Mouse (Mus musculus): ENCODE measurements around the gene Dpy19l3. TPM values are rescaled to one million over a fixed set of nuclear protein-coding genes. Genes with fewer than 3 reads are reported as not detected.

The Dpy19l3 gene
- polyA plus RNA-seq (2012; rRNA removed; ENCODE audit: low replicate concordance) = 3.7 and 6.6 TPM in 2 replicates

DNA sequence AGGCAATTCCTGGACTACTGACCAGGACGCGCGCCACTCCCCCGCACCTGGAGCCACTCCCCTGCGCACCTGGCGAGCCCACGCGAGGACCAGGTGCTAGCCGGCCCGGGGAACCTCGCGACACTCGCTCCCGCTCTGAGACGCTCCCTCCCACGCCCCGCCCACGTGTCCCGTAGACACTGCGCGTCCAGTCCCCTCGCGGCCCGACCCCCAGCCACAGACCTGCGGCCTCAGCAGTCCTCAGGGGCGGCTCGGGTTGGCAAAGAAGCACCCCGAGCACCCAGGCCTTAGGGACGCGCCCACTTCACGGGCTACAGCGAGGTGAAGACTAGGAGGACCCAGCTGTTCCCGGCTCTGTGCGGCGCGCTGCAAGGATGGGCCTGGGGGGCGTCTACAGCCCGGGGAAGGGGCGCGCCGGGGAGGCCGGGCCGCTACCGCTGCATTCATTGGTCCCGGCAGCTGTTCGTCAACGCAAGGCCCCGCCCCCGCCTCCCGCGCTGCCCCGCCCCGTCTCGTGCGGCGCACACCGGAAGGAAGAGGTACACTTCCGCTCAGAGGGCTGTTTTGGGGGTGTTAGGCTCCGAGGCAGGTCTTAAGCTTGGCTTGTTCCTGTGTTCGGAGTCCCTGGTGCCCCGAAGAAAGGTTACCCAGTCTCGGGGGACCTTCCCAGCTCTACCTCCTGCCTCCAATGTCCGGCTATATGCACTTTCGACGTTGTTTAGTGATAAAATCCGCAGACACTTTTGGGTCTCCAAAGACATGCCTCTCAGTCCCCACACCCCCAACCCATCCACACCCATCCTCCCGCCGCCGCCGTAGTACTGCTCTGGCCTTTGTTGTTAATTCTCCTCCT, at the start of gene Dpy19l3:
Dpy19l3 (minus strand) TSS at position 422 of the 853 bp plus-strand sequence.

DNA sequence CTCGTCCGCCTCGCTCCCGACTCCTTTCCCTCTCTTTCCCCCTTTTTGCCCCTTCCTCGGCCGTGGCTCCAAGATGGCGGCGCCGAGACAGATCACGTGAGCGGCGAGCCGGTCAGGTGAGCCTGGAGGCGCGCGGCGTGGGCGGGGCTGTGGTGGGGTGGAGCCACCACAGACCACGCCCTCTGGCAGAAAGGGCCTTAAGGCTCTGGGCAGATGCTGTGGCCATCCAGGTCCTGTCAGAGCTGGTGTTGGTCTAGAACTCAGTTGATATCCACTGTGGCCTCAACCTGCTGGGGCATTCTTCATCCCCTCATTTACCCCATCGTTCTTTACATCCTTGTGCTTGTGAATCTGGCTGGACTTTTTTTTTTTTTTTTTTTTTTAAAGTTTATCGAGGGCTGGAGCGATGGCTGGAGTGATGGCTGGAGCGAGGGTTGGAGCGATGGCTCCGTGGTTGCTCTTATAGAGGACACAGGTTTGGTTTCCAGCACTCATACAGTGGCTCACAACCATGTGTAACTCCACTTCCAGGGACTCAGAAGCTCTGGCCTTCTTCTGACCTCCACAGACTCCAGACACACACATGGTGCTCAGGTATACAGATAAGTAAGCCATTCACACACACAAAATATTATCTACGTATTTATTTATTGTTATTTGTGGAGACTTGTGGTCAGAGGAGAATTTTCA, 48.8 kb upstream of the Dpy19l3 start, which contains the start of gene Zfp507:
Zfp507 (minus strand) TSS at position 98 of the 690 bp plus-strand sequence.

DNA sequence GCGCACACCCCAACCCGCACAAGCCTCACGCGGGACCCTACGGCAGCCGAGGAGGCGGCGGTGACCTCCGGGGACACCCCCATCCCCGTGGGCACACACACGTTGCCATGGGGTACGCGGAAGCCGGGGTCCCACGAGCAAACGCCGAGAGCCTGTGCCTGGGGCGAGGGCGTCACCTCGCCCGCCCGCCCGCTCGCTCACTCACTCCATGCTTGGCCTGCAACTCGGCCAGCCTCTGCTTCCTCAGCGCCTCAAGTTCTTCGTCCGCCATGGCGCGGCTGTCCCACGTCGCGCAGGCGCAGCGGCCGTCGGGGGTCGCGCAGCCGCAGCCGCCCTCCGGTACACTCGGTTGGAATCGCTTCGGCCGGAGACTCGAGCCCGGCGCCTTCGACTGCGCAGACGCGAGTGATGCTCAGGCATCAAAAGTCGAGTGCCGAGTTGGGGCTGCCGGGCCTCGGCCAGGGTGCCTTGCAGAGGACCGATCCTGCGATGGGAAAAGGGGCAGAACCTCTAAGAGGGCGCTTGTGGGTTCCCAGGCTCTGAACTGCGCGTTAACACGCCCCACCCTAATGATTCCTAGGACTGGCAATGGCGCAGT, 107.1 kb downstream of the Dpy19l3 start, which contains the start of gene Pdcd5:
Pdcd5 (minus strand) TSS at position 421 of the 598 bp plus-strand sequence.

Other genes starting within 250 kb of the Dpy19l3 start
- 0.24 TPM in 1 of 2 replicates, not detected in the other for gene Tdrd12, start 216.7 kb downstream of the Dpy19l3 start, polyA plus RNA-seq (2012; rRNA removed; ENCODE audit: low replicate concordance)
- gene Nudt19, start 198.2 kb downstream of the Dpy19l3 start, polyA plus RNA-seq (2012; rRNA removed; ENCODE audit: low replicate concordance) = 36.9 and 59.9 TPM in 2 replicates
- 0.09 and 0.10 TPM in 2 replicates for gene Rgs9bp, start 168.9 kb downstream of the Dpy19l3 start, polyA plus RNA-seq (2012; rRNA removed; ENCODE audit: low replicate concordance)
- gene Ankrd27, start 168.2 kb downstream of the Dpy19l3 start, polyA plus RNA-seq (2012; rRNA removed; ENCODE audit: low replicate concordance) = 29.2 and 32.7 TPM in 2 replicates
- gene Pdcd5, start 106.9 kb downstream of the Dpy19l3 start, polyA plus RNA-seq (2012; rRNA removed; ENCODE audit: low replicate concordance) = 20.3 and 32.6 TPM in 2 replicates
- 5.7 and 6.5 TPM in 2 replicates for gene Zfp507, start 48.5 kb upstream of the Dpy19l3 start, polyA plus RNA-seq (2012; rRNA removed; ENCODE audit: low replicate concordance)